Mouse (Mus musculus): ENCODE results near the gene Grin2d. TPM values are rescaled to one million over a fixed set of nuclear protein-coding genes. Genes with fewer than 3 reads are reported as not detected.

Grin2d gene
- polyA plus RNA-seq, 1 experiment from 2014 or later: 0.13 TPM

DNA sequence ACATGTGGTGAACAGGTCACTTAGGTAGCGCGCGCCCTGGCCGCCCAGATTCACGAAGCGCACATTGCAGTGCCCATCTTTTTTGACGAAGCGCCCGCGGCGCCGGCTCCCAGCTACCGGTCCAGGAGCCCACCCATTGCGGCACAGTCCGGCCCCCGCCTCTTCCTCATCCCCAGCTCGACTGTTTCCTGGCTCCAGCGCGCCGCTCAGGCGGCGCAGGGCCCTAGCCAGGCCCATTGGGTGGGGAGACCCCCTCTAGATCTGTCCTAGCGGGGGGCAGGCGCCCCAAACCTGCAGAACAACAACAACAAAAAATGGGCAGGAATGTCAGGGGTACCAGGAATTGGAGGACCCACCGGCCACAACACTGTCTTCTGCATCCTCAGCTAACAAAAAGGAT lies 58.3 kb downstream of the Grin2d start:
- Histone ChIP-seq H3K4me2 (peak overlapping the region; percentile 53), H3K9ac (peak overlapping the region; percentile 21; the same call in 1 of the 2 replicates), H3K27ac (replicated peaks) (no peak overlapping the region), H3K4me3 (peak overlapping the region; percentile 32), H3K4me1 (peaks cover 8% of the 10 kb centered on the region), H3K36me3 (peaks cover 24% of the 10 kb centered on the region), H3K27me3 (replicated peaks) (peaks cover 26% of the 10 kb centered on the region), H3K9me3 (no peaks in the 10 kb centered on the region)
- WGBS: 11% methylated on average over 25 of the region's 25 CpGs
- no peak for ATAC-seq (ENCODE audit: extremely low read depth, insufficient number of reproducible peaks, low FRiP score, low TSS enrichment)

DNA sequence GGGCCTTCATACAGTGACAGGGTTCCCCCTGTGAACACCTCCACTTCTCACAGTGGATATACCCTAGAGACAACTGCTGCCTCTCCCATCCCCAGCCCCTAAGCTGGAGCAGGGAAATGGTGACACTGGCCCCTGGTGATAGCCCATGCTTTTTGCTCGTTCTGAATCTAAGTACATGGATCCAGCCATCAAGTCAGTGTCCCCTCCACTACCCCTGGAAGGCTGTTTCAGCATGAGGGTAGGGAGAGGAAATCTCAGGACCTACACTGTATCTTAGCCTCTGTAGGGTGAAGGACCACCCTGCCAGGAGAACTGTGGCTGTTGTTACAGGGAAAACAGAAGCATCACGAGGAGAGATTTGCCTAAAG lies 62.2 kb downstream of the Grin2d start:
- no peak overlapping the region for H3K9ac ChIP-seq
- H3K36me3 ChIP-seq: peaks cover 20% of the 10 kb centered on the region
- H3K9me3 ChIP-seq: no peaks in the 10 kb centered on the region
- ATAC-seq (ENCODE audit: extremely low read depth, insufficient number of reproducible peaks, low FRiP score, low TSS enrichment): no peak
- no peak overlapping the region for H3K4me2 ChIP-seq
- peaks cover 29% of the 10 kb centered on the region for H3K4me1 ChIP-seq
- no peak overlapping the region for H3K4me3 ChIP-seq
- peaks cover 26% of the 10 kb centered on the region for H3K27me3 ChIP-seq (replicated peaks)
- WGBS: 60% methylated on average over 2 of the region's 2 CpGs
- no peak overlapping the region for H3K27ac ChIP-seq (replicated peaks)

DNA sequence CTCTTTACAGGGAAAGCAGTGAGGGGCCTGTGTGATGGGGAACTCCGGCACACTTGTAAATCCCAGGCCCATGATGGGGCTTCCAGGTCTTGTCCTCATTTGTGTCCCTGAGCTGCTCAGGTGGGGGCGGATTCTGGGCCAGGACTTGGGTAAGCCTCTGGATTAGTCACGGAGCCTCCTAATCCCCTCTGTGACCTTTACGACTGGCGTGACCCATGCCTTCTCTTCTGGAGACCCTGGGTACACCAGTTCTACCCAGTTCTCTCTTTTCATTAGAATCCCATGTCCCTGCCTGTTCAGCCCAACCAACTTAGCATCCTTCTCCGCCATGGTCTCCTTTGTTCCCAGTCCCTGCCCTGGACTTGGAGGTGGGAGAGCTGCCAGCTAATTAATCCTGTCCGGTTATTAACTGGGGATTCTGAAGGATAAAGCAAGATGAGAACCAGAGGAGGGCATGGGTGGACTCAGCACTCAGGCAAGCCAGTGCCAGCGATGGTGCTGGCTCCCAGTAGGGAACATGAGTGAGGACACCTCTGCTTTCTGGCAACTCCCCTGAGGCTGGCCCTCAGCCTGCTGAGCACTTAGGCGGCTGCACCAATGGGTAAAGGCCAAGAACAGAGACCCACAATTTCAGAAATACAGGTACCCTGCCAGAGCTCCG lies 62.7 kb downstream of the Grin2d start:
- Histone ChIP-seq H3K4me2 (peak overlapping the region; percentile 67; the same call in 1 of the 2 replicates), H3K4me3 (no peak overlapping the region), H3K27ac (replicated peaks) (no peak overlapping the region)

DNA sequence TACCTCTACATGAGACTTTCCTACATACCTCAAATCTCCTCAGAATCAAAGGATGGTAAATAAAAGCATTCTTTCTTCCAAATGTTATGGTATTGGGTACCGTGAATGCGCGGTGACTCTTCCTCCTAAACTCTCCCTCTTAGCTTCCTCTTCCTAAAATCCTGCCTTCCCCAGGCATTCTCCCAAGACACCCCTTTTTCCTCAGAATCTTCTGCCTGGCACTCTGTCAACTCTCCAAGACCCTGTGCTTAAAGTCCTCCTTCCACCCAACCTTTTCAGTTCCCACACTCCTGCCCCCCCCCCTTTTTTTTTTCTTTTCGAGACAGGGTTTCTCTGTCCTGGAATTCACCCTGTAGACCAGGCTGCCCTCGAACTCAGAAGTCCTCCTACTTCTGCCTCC lies 63.3 kb downstream of the Grin2d start:
- 8% methylated on average over 5 of the region's 5 CpGs for WGBS
- Histone ChIP-seq H3K27ac (replicated peaks) (no peak overlapping the region), H3K9ac (peak overlapping the region; percentile 60; the same call in 1 of the 2 replicates)

More for the DNA sequence above, 62.7 kb downstream of the Grin2d start:
- Histone ChIP-seq H3K36me3 (peaks cover 25% of the 10 kb centered on the region), H3K9me3 (no peaks in the 10 kb centered on the region), H3K4me1 (peaks cover 29% of the 10 kb centered on the region), H3K9ac (peak overlapping the region; percentile 60; the same call in 1 of the 2 replicates), H3K27me3 (replicated peaks) (peaks cover 22% of the 10 kb centered on the region)
- ATAC-seq (ENCODE audit: extremely low read depth, insufficient number of reproducible peaks, low FRiP score, low TSS enrichment): no peak
- WGBS: 64% methylated on average over 10 of the region's 10 CpGs

DNA sequence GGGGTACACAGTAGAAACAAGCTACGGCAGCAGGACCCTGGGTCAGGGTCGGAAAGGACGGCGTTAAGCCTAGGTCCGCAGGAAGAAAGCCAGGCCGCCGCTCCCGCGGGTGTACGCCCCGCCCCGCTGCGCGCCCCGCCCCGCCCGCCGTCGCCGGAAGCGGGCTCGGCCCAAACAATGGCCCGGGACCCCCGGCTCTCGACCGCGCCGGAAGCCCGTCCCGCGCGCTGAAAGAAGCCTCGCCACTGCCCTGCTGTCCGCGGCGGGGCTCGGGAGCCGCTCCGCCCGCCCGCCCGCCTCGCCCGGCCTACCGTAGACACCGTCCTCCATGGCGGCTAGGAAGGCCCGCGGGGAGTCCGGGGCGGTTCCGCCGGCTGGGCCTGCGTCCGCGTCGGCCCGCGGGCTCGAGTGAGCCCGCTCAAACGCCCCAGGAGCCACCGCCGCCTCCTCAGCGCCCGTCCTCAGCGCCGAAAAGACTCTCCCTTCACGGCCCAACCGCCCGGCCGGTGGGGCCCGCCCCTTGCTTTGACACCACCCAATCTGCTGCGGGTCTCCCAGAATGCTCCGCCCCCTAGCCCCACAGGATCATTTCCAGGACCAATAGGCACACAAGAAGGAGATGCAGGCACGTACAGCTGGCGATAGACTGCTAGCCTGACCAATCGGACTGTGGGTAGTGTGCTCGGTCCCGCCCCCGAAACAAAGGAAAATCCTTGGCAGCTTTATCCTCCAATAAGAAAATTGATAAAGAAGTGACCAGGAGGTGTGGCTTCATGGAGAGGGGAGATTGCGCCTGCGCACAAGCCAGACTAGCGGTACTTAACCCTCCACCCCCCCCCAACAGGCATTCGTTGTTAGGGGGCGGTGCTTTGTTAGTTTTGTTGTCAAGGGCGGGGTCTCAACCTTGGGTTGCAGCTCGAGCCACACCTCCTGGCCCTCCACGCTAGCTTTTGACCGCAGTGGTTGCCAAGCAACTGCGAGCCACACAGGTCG lies 64.1 kb downstream of the Grin2d start, which contains the start of gene Cyth2:
Gene Cyth2, minus strand, starts transcription at position 795 of the 993 bp plus-strand sequence.
- Histone ChIP-seq H3K4me3 (peak within 1 kb of the TSS; percentile 92), H3K27me3 (replicated peaks) (peaks cover 10% of the 10 kb centered on the region), H3K9ac (peak within 1 kb of the TSS; percentile 100), H3K4me1 (peaks cover 38% of the 10 kb centered on the region), H3K4me2 (peak within 1 kb of the TSS; percentile 81), H3K36me3 (peaks cover 39% of the 10 kb centered on the region), H3K9me3 (no peaks in the 10 kb centered on the region), H3K27ac (replicated peaks) (peak within 1 kb of the TSS; percentile 100)
- peak; percentile 97 for ATAC-seq (ENCODE audit: extremely low read depth, insufficient number of reproducible peaks, low FRiP score, low TSS enrichment)
- WGBS: under 1% methylated on average over 92 of the region's 92 CpGs

More for the DNA sequence above, 63.3 kb downstream of the Grin2d start:
- Histone ChIP-seq H3K4me1 (peaks cover 31% of the 10 kb centered on the region), H3K4me2 (peak overlapping the region; percentile 67), H3K9me3 (no peaks in the 10 kb centered on the region), H3K27me3 (replicated peaks) (peaks cover 15% of the 10 kb centered on the region), H3K36me3 (peaks cover 31% of the 10 kb centered on the region), H3K4me3 (peak overlapping the region; percentile 33)
- no peak for ATAC-seq (ENCODE audit: extremely low read depth, insufficient number of reproducible peaks, low FRiP score, low TSS enrichment)

DNA sequence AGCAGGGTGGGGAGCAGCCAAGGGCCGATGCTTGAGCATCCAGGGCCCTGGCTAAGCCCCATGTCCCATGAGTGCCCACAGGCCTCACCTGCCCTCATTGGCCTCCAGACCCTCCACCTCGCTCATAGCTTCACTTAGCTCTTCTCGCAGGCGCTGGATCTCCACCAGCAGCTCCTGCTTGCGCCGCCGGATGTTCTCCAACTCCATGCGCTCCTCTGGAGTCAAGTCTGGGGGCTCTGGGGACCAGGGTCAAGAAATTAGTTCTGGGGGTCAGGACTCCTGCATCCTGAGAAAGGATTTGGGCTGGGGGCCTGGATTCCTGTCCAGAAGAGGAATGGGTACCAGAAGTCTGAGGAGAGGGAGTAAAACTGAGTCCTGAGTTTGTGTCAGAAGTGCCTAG lies 65.3 kb downstream of the Grin2d start:
- 80% methylated on average over 8 of the region's 8 CpGs for WGBS
- peak overlapping the region; percentile 92 for H3K4me3 ChIP-seq
- H3K4me1 ChIP-seq: peaks cover 39% of the 10 kb centered on the region
- H3K9me3 ChIP-seq: no peaks in the 10 kb centered on the region
- no peak for ATAC-seq (ENCODE audit: extremely low read depth, insufficient number of reproducible peaks, low FRiP score, low TSS enrichment)
- peak overlapping the region; percentile 100; the same call in 1 of the 2 replicates for H3K27ac ChIP-seq (replicated peaks)
- H3K27me3 ChIP-seq (replicated peaks): no peaks in the 10 kb centered on the region
- peak overlapping the region; percentile 81 for H3K4me2 ChIP-seq
- H3K36me3 ChIP-seq: peaks cover 51% of the 10 kb centered on the region
- peak overlapping the region; percentile 100 for H3K9ac ChIP-seq

DNA sequence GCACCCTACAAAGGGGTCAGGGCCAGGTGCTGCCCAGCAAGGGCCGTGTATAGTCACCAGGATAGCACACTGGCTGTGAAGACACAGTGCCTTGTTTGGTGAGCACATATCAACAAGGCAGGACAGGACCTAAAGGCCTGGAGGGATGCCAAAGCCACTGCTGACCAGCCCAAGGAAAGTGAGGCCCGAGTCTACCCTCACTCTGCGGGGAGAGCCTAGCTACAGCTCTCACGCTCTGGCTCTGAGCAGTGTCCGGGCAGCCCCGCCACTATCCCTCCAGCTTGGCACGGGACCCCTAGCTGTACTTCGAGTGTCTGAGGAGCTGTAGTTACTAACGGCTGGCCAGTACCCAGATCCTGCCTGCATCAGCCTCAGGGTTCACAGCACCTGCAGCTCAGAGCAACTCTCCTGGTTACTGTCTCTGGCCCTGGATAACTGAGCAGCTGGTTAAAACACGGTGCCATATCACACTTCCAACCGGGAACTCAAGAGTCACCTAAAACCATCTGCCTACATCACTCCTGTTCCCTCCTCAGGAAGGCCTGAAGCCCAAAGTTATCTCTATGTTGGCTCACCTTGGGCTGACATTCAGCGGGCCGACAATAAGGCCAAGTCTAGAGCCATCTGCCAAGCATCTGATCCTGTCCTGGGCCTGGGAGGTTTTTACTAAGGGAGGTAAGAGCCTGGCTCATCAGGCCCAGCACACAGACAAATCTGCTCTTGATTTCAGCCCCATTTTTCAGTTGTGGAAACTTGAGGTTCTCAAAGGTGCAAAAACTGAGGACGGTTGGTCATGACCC lies 68.7 kb downstream of the Grin2d start:
- H3K4me2 ChIP-seq: no peak overlapping the region
- no peak for ATAC-seq (ENCODE audit: extremely low read depth, insufficient number of reproducible peaks, low FRiP score, low TSS enrichment)
- H3K9me3 ChIP-seq: no peaks in the 10 kb centered on the region
- H3K36me3 ChIP-seq: peaks cover 71% of the 10 kb centered on the region
- peak overlapping the region; percentile 56 for H3K9ac ChIP-seq
- H3K4me3 ChIP-seq: no peak overlapping the region
- WGBS: 71% methylated on average over 14 of the region's 14 CpGs
- H3K27ac ChIP-seq (replicated peaks): no peak overlapping the region
- no peaks in the 10 kb centered on the region for H3K27me3 ChIP-seq (replicated peaks)
- H3K4me1 ChIP-seq: peaks cover 29% of the 10 kb centered on the region

DNA sequence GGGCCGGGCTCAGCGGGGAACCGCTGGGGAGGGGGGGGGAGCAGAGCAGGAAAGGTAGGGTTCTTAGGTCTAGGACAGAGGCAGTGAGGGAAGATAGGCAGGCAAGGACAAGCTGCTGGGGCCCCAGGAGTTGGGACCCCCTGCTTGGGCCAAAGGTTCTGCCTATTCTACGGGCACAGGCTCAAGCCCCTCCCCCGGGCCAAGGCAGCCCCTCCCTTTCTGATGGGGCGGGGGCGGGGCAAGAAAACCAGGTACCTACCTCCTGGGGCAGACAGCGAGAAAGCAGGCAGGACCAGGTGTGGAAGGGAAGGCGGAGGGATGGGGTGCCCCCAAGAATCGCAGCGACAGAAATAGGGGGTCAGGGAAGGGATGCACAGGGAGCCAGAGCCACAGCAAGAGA lies 69.7 kb downstream of the Grin2d start:
- WGBS: 49% methylated on average over 11 of the region's 11 CpGs
- no peak overlapping the region for H3K4me2 ChIP-seq
- ATAC-seq (ENCODE audit: extremely low read depth, insufficient number of reproducible peaks, low FRiP score, low TSS enrichment): no peak
- peaks cover 71% of the 10 kb centered on the region for H3K36me3 ChIP-seq
- H3K27me3 ChIP-seq (replicated peaks): no peaks in the 10 kb centered on the region
- H3K27ac ChIP-seq (replicated peaks): no peak overlapping the region
- no peak overlapping the region for H3K4me3 ChIP-seq
- H3K9ac ChIP-seq: no peak overlapping the region
- H3K4me1 ChIP-seq: peaks cover 29% of the 10 kb centered on the region
- H3K9me3 ChIP-seq: no peaks in the 10 kb centered on the region

DNA sequence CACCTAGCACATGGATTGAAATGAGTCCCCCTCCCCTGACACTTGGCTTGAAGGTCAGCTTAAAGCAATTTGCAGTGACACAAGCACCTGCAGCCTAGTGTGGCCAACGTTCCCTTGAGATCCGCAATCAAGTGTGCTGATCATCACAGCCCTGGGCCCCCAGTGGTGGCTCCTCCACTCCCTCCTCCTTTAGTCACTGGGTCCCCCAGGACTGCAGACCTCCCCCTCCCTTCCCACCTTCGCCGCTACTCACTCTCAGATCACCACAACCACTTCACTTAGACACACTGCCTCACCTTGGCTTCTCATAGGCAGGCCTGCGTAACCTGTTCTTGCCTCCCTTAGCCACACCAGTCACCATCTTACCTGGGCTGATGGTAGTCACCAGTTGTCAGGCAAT lies 72.2 kb downstream of the Grin2d start:
- Histone ChIP-seq H3K4me2 (no peak overlapping the region), H3K9ac (no peak overlapping the region), H3K9me3 (no peaks in the 10 kb centered on the region), H3K27ac (replicated peaks) (no peak overlapping the region), H3K4me3 (no peak overlapping the region), H3K4me1 (peaks cover 13% of the 10 kb centered on the region), H3K27me3 (replicated peaks) (peaks cover 3% of the 10 kb centered on the region), H3K36me3 (peaks cover 50% of the 10 kb centered on the region)
- no peak for ATAC-seq (ENCODE audit: extremely low read depth, insufficient number of reproducible peaks, low FRiP score, low TSS enrichment)
- 54% methylated on average over 5 of the region's 5 CpGs for WGBS

DNA sequence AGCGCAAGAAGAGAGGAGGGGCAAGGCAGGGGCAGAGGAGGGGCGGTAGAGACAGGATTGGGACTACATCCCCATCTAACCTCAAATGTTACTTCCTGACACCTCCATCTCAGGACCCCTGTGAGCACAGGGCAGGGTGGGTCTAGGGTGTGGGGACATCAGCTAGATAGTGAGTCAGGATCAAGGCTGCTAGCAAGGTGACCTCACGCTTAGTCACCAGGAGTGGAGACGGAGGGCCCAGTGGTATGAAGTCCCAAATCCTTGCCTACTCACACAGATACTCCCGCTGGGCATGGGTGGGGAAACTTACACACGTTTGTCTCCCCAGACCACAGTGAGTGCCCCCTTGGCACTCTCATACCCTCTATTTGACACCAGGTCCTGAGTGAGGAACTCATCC lies 75.6 kb downstream of the Grin2d start:
- no peak overlapping the region for H3K4me2 ChIP-seq
- H3K4me3 ChIP-seq: no peak overlapping the region
- no peak for ATAC-seq (ENCODE audit: extremely low read depth, insufficient number of reproducible peaks, low FRiP score, low TSS enrichment)
- no peak overlapping the region for H3K9ac ChIP-seq
- H3K27me3 ChIP-seq (replicated peaks): peaks cover 37% of the 10 kb centered on the region
- H3K9me3 ChIP-seq: no peaks in the 10 kb centered on the region
- peaks cover 16% of the 10 kb centered on the region for H3K36me3 ChIP-seq
- no peak overlapping the region for H3K27ac ChIP-seq (replicated peaks)
- peaks cover 26% of the 10 kb centered on the region for H3K4me1 ChIP-seq
- WGBS: 83% methylated on average over 6 of the region's 6 CpGs

DNA sequence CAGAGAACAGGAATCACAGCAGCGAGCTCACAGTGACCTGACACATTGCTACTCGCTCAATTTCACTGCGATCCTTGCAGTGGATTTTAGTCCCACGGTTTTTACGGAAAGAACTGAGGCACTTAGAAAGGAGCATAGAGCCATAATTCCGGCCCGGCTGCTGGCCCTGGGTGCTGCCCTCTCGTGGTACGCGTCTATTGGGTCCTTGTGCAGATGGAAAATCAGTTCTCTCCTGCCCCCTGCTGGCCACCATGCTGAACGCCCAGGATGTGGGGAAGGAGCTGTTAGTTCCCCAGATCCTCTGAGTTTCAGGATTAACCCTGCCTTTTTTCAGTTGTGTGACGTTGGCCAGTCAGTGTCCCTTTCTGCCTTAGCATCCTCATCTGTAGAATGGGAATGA lies 76.8 kb downstream of the Grin2d start:
- WGBS: 4% methylated on average over 12 of the region's 12 CpGs
- Histone ChIP-seq H3K36me3 (peaks cover 4% of the 10 kb centered on the region), H3K4me1 (peaks cover 29% of the 10 kb centered on the region), H3K9ac (no peak overlapping the region), H3K27me3 (replicated peaks) (peaks cover 49% of the 10 kb centered on the region), H3K4me2 (peak overlapping the region; percentile 61), H3K27ac (replicated peaks) (no peak overlapping the region), H3K9me3 (no peaks in the 10 kb centered on the region), H3K4me3 (peak overlapping the region; percentile 24)
- no peak for ATAC-seq (ENCODE audit: extremely low read depth, insufficient number of reproducible peaks, low FRiP score, low TSS enrichment)

Measured in heart, embryonic 13.5 days (tissue).